Mouse (Mus musculus) adrenal gland, adult 2 months (tissue): ENCODE data around the gene Ccng1. TPM values are rescaled to one million over a fixed set of nuclear protein-coding genes. Genes with fewer than 3 reads are reported as not detected.

Experiments
- DNase-seq: peaks from one replicate; pipeline ENCODE4 v3.0.0; 2021
- long read RNA-seq: library from polyadenylated mRNA; stranded (forward); transcript quantifications from one replicate; pipeline ENCODE4 v2.0.0, GENCODE M21; 2021
- polyA plus RNA-seq: library from polyadenylated mRNA; depleted of rRNA; stranded (reverse); fragments of >200 nt; gene quantifications from 2 replicates; pipeline ENCODE4 v1.2.3, GENCODE M21; 2012; rRNA removed
- total RNA-seq, 2 experiments: library from RNA; stranded (reverse); gene quantifications; 2 replicates each; pipeline ENCODE4 v1.2.3; 2021

Ccng1 gene
- total RNA-seq, result 10 to 100 TPM; 68.0 to 71.7 TPM
- 17.2 and 17.7 TPM in 2 replicates for polyA plus RNA-seq
- long read RNA-seq, transcript Ccng1-201 (6 exons, 3,512 nt), result major isoform, 25 of 35 reads
- long read RNA-seq, partial matches to known transcripts, result 1 of 35 reads
- long read RNA-seq, other reads (novel, unspliced or antisense), result 9 of 35 reads

DNA sequence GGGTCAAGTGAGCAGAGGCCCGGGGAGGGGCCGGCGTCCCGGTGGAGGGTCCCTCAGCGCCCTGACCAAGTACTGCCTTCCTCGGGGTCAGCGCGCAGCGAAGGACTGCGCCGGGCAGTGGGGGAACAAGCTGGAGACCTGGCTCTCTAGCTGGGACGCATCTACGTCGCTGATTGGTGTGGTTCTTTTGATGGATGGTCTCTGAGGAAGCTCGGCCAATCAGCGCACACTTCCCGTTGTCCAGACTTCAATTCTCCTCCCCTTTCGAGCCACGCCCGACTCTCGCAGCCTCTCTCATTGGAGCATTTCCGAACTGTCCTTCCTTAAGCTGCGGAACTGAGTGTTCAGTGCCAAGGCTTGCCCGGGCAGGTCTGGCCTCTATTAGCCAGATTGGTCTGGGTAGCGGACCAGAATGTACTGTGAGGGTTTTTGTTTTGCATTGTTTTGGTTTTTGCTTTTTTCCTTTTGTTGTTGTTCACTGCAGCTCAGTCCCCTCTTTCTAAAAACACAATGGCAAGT is at the start of gene Ccng1:
TSS of gene Ccng1 (minus strand) at position 203 of the 519 bp plus-strand sequence.
- DNase-seq, result peak; percentile 96

GRCm38 (mm10) chr11:40790307-40790706 is 35.2 kb upstream of the Ccng1 start:
- no peak for DNase-seq

DNA sequence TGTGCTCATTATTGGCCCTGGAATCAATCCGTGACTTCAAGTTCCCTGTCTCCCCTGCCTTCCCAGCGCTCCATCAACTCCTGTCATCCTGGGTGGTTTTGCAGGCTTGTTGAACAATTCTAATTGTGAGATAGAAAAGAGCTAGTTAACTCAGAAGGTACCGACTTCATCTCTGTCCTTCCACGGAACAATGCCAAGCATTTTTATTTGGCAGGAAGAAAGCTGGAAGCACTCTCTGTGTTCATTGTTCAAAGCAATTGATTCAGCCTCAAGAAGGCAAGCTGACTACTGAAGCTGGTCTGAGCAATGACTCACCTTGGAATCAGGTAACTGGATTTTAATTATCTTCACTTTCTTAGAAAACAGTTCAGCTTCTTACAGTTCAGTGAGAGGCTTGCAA is 34.6 kb upstream of the Ccng1 start:
- no peak for DNase-seq

GRCm38 (mm10) chr11:40786900-40787299 is 31.8 kb upstream of the Ccng1 start:
- no peak for DNase-seq

GRCm38 (mm10) chr11:40784326-40784725 is 29.2 kb upstream of the Ccng1 start:
- no peak for DNase-seq

- DNase-seq, result no peak
Measured at GRCm38 (mm10) chr11:40783346-40783745, 28.2 kb upstream of the Ccng1 start.

DNA sequence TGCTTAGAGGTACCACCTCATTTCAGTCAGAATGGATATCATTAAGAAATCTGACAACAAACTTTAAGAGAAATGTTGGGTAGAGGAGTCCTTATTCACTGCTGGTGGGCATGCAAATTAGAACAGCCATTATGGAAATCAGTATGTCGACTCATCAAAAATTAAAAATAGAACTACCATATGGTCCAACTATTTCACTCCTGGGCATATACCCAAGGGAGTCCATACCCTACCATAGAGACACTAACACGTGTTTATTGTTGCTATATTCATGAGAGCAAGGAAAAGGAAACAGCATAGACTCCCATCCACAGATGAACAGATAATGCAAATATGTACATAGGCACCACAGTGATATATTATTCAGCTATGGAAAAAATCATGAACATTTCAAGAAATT is 26.7 kb upstream of the Ccng1 start:
- DNase-seq, result no peak

DNA sequence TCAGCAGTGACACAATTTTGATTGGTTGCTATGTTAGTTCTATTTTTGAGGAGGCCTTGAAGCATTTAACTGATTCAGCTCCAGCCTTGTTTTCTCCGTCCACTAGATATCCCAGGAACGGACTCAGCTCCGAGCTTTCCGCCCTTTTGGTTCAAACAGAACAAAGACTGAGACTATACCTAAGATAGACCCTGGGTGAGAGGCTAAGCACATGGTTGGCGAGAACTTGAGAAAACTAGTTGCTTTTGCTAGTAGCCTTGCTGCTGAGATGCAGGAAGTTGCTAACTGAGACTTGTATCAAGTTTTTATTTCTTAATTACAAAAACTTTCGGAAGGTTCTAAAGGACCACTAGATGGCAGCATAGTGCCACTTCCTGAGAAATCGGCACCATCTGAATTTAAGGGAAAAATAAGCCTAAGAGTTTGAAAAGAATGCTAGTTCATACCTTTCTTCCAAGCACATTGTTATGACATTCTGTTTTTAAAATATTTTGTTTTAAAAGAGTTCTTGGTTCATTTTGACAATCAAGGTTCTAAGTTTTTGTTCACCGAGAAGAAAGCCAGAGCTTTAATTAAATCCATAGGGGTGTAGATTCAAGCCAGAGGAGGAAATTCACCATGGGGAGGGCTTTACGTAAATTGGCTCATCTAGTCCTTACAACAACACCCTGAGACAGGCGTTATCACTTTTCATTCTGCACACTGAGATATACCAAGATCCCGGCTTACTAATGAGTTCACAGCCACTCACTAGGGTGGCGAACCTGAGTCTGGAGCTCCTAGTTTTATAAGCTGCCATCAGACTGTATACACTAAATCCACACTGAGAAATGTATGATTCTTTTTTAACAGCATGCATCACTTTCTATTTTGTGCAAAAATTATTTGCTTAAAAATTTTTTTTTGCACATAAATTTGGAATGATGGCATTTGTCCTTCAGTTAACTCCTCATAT is 20.5 kb upstream of the Ccng1 start:
- peak; percentile 7 for DNase-seq

DNA sequence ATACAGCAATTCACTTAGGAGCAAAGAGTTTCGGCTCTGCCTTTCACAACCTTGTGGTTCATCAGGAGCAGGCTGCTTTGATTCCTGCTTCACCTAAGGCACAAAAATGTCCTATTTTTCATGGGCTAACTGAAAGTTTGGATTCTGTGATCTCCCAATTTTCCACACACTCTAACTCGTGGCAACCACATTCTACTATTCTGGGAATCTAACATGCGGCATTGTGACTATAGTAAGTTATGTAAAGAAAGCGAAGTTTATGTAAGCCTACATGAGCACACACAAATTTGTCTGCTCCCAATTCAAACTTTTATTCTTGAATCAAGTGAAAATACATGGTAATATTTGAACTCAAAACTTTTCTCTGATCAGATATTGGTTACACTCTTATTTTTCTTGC is 9.6 kb upstream of the Ccng1 start:
- DNase-seq, result no peak

DNA sequence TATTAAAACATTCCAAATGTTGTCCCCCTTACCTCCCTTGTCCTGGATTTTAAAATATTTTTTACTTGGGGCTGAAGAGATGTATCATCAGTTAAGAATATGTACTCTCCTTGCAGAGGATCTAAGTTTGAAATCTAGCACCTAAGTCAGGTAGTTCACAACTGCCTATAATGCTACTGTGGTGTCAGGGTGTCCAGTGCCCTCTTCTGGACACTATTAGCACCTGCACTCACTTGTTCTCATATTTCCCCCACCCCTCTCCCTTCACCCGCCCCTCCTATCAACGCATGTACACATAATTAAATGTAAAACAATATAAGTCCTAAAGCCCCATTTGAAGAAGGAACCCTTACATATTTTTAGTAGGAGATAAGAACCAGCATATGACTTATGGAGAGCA is 8.3 kb upstream of the Ccng1 start:
- DNase-seq, result no peak

GRCm38 (mm10) chr11:40759896-40760295 is 4.8 kb upstream of the Ccng1 start:
- DNase-seq, result no peak

DNA sequence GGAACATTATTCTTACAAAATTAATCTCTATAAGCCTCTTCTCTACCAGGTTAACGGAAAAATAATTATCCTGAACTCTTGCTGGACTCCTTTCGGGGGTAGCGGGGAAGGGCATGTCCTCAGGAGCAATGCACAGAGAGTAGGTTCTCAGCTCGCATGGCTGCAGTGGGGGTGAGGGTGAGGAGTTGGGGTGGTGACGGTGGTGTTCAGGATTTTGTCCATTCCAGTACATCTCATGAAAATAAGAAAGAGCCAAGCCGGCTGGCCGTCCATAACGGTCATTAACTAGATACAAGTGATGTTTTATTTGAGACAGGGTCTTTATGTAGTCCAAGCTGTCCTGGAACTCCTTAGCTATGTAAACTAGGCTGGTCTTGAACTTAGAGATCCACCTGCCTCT is 857 bp upstream of the Ccng1 start:
- DNase-seq, result no peak

DNA sequence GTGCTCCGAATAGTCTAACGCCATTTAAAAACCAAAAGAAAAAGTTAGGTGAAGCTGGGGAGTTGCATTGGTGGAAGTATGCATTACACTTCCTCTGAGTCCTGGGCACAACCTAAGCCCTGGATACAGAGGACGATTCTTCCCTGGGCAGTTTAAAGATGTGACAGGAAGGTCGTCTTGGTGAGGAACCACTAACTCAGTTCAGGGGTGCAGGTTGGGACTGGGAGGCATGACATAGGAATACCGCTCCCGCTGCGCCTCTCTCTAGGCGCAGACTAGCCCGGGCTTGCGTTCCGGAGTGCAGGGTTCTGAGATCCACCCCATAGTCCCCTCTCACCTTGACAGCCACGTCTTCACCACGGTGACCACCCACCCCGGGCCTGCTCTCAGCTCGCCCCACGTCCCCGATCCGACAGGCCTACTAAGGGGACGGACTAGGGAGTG is 425 bp downstream of the Ccng1 start:
- DNase-seq, result no peak

- DNase-seq, result no peak
Measured at GRCm38 (mm10) chr11:40753836-40754235, 1.3 kb downstream of the Ccng1 start.

- DNase-seq, result no peak
Measured at GRCm38 (mm10) chr11:40747716-40748115, 7.4 kb downstream of the Ccng1 start.

GRCm38 (mm10) chr11:40746361-40746760 is 8.8 kb downstream of the Ccng1 start:
- no peak for DNase-seq

DNA sequence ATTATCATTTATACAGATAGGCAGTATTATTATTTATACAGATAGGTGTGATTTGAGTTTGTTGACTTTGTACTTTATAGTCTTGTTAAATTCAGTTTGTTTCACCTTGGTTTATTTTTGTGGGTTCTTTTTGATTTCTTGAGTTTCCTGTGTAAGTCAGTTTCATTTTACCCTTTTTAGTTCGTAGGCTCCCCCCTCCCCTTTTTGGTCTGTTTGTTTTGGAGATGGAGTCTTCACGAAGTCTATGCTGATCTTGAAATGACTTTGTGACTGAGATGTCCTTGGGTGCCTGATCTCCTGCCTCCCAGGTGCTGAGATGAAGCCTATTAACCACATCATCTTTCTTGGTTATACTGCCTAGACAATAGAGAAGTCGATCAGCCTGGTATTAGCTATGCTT is 10.8 kb downstream of the Ccng1 start:
- DNase-seq, result no peak

GRCm38 (mm10) chr11:40741605-40742262 is 13.4 kb downstream of the Ccng1 start:
- DNase-seq, result no peak

GRCm38 (mm10) chr11:40737369-40737768 is 17.7 kb downstream of the Ccng1 start:
- DNase-seq, result no peak

DNA sequence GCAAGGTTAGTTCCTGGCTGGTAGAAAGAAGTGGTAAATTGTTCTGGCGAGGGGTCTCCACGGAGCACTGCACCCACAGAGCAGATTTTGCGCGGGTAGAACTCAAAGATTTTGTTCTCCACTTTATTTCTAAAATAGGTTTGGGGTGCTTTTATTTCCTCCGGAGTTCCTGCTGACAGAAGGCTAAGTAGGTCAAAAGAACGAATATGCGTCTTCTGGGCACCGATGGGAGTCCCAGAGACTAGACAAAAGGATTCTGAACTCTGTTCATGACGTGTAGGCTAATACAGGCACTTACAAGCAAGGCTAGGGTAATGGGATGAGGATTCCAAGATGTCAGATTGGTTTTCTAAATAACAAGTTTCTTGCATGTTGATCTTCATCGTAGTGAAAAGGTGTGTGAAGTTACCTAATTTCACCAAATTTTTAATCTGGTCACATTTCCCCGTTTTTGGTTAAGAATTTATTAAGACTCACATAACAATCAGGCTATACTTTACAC is 20.8 kb downstream of the Ccng1 start:
- DNase-seq, result no peak

GRCm38 (mm10) chr11:40733339-40734174 is 21.6 kb downstream of the Ccng1 start, which contains the start of the genes Hmmr and Nudcd2:
Gene Hmmr, minus strand, starts transcription at chr11:40733422.
Gene Nudcd2, plus strand, starts transcription at chr11:40733667.
- DNase-seq, result peak; percentile 92

GRCm38 (mm10) chr11:40732997-40733338 is 22.1 kb downstream of the Ccng1 start:
- no peak for DNase-seq
